Mouse (Mus musculus): Measurements from ENCODE around the gene Lypd9. TPM values are rescaled to one million over a fixed set of nuclear protein-coding genes. Genes with fewer than 3 reads are reported as not detected.

The Lypd9 gene
- not detected in 2 replicates for polyA plus RNA-seq (2015; fragmentation: Nextera tagmentation; extraction: Ambion mirVana)

DNA sequence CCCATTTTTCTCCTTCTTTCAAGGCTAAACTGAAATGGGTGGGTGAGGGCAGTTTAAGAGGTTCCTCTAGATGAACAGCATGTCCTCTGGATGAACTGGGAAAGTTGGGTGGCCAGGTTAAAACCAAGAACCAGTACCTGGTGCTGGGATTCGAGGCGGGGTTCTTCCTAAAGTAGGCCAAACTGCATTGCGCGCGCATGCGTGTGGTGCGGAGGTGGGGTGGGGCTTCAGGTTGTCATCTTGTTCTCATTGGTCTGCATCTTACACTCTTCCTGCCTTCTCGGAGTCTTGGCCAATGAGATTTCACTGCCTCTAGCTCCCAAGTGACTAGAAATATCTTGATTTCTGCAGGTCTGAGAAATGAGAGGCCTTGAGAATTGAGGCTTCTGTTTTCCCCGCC lies at the start of gene Lypd9:
Lypd9 (minus strand) TSS at position 165 of the 400 bp plus-strand sequence.

DNA sequence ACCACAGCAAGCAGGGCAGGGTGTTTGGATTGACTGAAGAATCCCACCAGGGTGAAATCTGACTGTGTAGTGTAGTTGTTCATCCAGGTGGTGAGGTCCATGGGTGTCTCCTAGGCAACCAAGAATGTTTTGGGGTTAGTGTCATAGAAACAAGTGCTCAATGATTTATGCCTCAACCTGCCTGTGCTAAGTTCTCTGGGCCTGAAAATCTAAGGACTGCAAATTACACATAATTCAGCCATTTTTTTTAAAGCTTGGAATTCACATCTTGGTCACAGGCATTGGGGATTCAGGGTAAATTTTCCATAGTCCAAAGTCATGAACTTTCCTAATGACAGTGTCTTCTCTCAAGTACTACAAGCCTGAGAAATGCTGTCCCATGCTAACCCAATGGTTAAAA lies 49.7 kb upstream of the Lypd9 start, which contains the start of gene Olfr331:
Olfr331 (minus strand) TSS at position 101 of the 400 bp plus-strand sequence.

DNA sequence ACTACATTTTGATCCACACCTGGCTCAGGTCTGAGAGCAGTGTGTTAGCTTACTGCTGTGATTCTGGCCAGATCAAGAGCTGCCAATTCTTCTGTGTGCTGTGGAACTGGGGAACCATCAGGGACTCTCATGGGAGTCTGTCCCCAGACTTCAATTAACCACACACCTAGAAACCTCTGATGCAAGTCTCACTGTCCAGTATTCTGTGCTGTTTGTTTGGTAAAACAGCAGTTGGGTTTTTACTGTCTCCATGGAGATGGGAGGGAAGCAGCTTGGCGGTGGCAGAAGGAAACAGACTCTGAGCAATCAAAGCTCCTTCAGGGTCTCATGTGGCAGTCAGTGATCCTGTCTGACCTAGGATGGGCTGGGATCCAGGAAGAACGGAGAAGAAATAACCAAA lies 39.7 kb upstream of the Lypd9 start, which contains the start of gene Olfr332:
Olfr332 (minus strand) TSS at position 101 of the 400 bp plus-strand sequence.

DNA sequence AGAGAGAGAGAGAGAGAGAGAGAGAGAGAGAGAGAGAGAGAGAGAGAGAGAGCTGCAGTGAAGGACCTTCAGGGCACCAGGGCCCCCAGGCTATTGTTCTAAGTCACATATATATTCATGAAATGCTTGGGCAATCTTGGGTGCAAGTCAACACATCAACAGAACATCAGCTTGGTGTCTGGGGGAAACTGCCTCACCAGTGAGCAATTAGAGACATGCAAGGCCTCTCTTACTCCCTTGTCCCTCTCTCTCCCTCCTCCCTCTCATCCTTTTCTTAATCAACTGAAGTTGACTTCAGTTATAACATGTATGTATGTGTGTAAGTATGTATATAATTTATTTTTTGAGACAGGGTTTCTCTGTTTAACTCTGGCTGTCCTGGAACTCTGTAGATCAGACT lies 9.4 kb upstream of the Lypd9 start, which contains the start of gene Olfr30:
Olfr30 (minus strand) TSS at position 101 of the 400 bp plus-strand sequence.

DNA sequence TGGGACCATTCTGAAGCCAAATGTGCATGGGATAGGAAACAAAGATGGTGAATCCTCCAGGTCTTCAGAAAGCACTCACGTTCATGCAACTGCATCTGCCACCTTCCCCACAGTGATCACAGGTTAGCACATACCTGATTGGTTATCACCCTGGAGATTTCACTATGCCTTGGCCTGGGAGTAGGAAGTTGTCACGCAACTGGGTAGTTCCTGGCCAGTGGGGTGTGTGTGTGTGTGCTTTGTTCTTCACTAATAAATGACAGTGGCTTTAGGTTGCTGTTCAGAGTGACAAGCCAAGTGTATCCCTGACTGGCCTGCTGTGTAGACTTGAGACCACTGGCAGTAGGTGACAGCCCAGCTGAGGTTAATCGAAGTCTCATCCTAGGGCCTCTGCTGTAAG lies 20.5 kb downstream of the Lypd9 start, which contains the start of gene Gm12253:
Gm12253 (plus strand) TSS at position 301 of the 400 bp plus-strand sequence.

DNA sequence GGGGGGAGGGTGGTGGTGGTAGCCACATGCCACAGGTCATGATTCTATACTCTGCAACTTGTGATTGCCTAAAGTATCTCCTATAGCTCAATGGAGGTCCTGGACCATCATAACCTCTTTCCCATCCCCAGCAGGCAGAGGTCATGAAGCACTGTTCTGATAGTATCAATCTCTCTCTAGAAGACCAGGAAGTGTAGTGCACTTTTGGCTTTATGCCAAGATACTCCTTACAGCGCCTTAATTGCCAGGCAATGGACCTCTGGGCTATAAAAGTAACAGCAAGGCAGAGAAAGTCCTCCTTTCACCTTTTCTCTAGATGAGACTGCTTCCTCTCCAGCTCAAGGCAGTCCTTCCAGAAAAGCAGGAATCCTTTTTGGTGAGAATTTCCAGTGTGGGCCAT lies 31.9 kb downstream of the Lypd9 start, which contains the start of gene 1810065E05Rik:
1810065E05Rik (plus strand) TSS at position 297 of the 400 bp plus-strand sequence.

Other genes starting within 250 kb of the Lypd9 start
- gene 4930438A08Rik, start 178.1 kb downstream of the Lypd9 start, polyA plus RNA-seq (2015; fragmentation: Nextera tagmentation; extraction: Ambion mirVana), result 0.14 and 0.50 TPM in 2 replicates
- 6.3 and 10.3 TPM in 2 replicates for gene Zfp692, start 145.9 kb downstream of the Lypd9 start, polyA plus RNA-seq (2015; fragmentation: Nextera tagmentation; extraction: Ambion mirVana)
- 56.5 and 56.9 TPM in 2 replicates for gene Zfp672, start 122.6 kb downstream of the Lypd9 start, polyA plus RNA-seq (2015; fragmentation: Nextera tagmentation; extraction: Ambion mirVana)
- gene Sh3bp5l, start 122.2 kb downstream of the Lypd9 start, polyA plus RNA-seq (2015; fragmentation: Nextera tagmentation; extraction: Ambion mirVana), result 28.2 and 38.7 TPM in 2 replicates
- gene Lypd8, start 73.9 kb downstream of the Lypd9 start, polyA plus RNA-seq (2015; fragmentation: Nextera tagmentation; extraction: Ambion mirVana), result 0.40 and 6.4 TPM in 2 replicates
- gene 1810065E05Rik, start 31.8 kb downstream of the Lypd9 start, polyA plus RNA-seq (2015; fragmentation: Nextera tagmentation; extraction: Ambion mirVana), result not detected in 2 replicates
- gene Gm12253, start 20.4 kb downstream of the Lypd9 start, polyA plus RNA-seq (2015; fragmentation: Nextera tagmentation; extraction: Ambion mirVana), result not detected in 2 replicates
- gene Olfr30, start 9.3 kb upstream of the Lypd9 start, polyA plus RNA-seq (2015; fragmentation: Nextera tagmentation; extraction: Ambion mirVana), result not detected in 2 replicates
- not detected in 2 replicates for gene Olfr332, start 39.6 kb upstream of the Lypd9 start, polyA plus RNA-seq (2015; fragmentation: Nextera tagmentation; extraction: Ambion mirVana)
- gene Olfr331, start 49.6 kb upstream of the Lypd9 start, polyA plus RNA-seq (2015; fragmentation: Nextera tagmentation; extraction: Ambion mirVana), result not detected in 2 replicates
- gene Olfr330, start 81.9 kb upstream of the Lypd9 start, polyA plus RNA-seq (2015; fragmentation: Nextera tagmentation; extraction: Ambion mirVana), result 1.7 and 4.9 TPM in 2 replicates
- 0.28 and 2.0 TPM in 2 replicates for gene Olfr329-ps, start 93.5 kb upstream of the Lypd9 start, polyA plus RNA-seq (2015; fragmentation: Nextera tagmentation; extraction: Ambion mirVana)
- 0.24 and 0.77 TPM in 2 replicates for gene Olfr328, start 102.7 kb upstream of the Lypd9 start, polyA plus RNA-seq (2015; fragmentation: Nextera tagmentation; extraction: Ambion mirVana)
- gene Olfr224, start 117.6 kb upstream of the Lypd9 start, polyA plus RNA-seq (2015; fragmentation: Nextera tagmentation; extraction: Ambion mirVana), result 0.25 TPM in 1 of 2 replicates, not detected in the other
- gene Olfr325, start 124.8 kb upstream of the Lypd9 start, polyA plus RNA-seq (2015; fragmentation: Nextera tagmentation; extraction: Ambion mirVana), result 0.20 TPM in 1 of 2 replicates, not detected in the other
- gene Olfr324, start 142.2 kb upstream of the Lypd9 start, polyA plus RNA-seq (2015; fragmentation: Nextera tagmentation; extraction: Ambion mirVana), result not detected in 2 replicates
- 2.0 TPM in 1 of 2 replicates, not detected in the other for gene 2210407C18Rik, start 163.2 kb upstream of the Lypd9 start, polyA plus RNA-seq (2015; fragmentation: Nextera tagmentation; extraction: Ambion mirVana)
- not detected in 2 replicates for gene Olfr323, start 177.6 kb upstream of the Lypd9 start, polyA plus RNA-seq (2015; fragmentation: Nextera tagmentation; extraction: Ambion mirVana)
- 0.20 and 1.0 TPM in 2 replicates for gene Trim58, start 187.5 kb upstream of the Lypd9 start, polyA plus RNA-seq (2015; fragmentation: Nextera tagmentation; extraction: Ambion mirVana)
- gene Olfr322, start 205.9 kb upstream of the Lypd9 start, polyA plus RNA-seq (2015; fragmentation: Nextera tagmentation; extraction: Ambion mirVana), result not detected in 2 replicates
- not detected in 2 replicates for gene Olfr320, start 228.2 kb upstream of the Lypd9 start, polyA plus RNA-seq (2015; fragmentation: Nextera tagmentation; extraction: Ambion mirVana)
- gene Olfr319, start 246.2 kb upstream of the Lypd9 start, polyA plus RNA-seq (2015; fragmentation: Nextera tagmentation; extraction: Ambion mirVana), result not detected in 2 replicates